Mouse (Mus musculus): ENCODE results near the gene Rnase11.

DNA sequence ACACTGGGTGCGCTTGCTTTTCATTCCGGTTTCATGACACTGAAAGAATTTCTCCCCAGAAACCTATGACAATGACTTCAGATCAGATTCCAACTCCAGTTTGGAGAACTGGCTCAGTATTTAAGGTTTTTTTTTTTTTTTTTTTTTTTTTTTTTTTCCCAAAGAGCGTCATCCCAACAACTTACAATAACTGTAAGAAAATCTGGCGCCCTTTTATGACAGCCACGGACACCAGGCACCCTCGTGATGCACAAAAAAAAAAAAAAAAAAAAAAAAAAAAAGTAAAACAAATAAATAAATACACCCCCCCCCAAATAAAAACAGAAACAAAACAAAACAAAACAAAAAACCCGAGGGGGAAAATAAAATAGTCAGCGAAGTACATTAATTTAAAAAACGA lies 37.8 kb upstream of the Rnase11 start:
- TF ChIP-seq CTCF (IDR thresholded peaks at IDR 0.05 in 2 of 3, conservative IDR thresholded peaks at IDR 0.05 in 1 of 3; ENCODE audit: control insufficient read depth in 1 of 3, insufficient read depth in 1 of 3, low read depth in 2 of 3, low read length in 3 of 3, poor library complexity in 1 of 3, severe bottlenecking in 1 of 3) (no peak), ZC3H11A (IDR thresholded peaks at IDR 0.05; ENCODE audit: low read depth, low read length) (no peak), POLR2AphosphoS5 (IDR thresholded peaks at IDR 0.05; ENCODE audit: borderline replicate concordance, low read depth, low read length) (no peak), MAX (IDR thresholded peaks at IDR 0.05; ENCODE audit: low read length) (no peak), MXI1 (IDR thresholded peaks at IDR 0.05; ENCODE audit: low read depth, low read length) (no peak), ZNF384 (IDR thresholded peaks at IDR 0.05; ENCODE audit: low read depth, low read length) (no peak), SIN3A (IDR thresholded peaks at IDR 0.05; ENCODE audit: low read length) (no peak), POLR2A (IDR thresholded peaks at IDR 0.05; ENCODE audit: control insufficient read depth in 1 of 2, insufficient read depth in 1 of 2, low read depth in 1 of 2, low read length in 2 of 2, poor library complexity in 1 of 2) (no peak), EP300 (IDR thresholded peaks at IDR 0.05; ENCODE audit: low read depth in 1 of 2, low read length in 2 of 2) (no peak), TCF12 (IDR thresholded peaks at IDR 0.05; ENCODE audit: low read depth, low read length) (no peak), KAT2A (conservative IDR thresholded peaks at IDR 0.05; ENCODE audit: low read depth, low read length) (no peak), GATA1 (IDR thresholded peaks at IDR 0.05; ENCODE audit: low read depth, low read length) (no peak), RAD21 (IDR thresholded peaks at IDR 0.05; ENCODE audit: low read depth, low read length) (no peak), MAFK (IDR thresholded peaks at IDR 0.05; ENCODE audit: borderline replicate concordance, low read depth, low read length) (no peak)

Measured in MEL (cell line).